Mouse (Mus musculus) midbrain, embryonic 15.5 days (tissue): ENCODE measurements around the gene Bsph1. TPM values are rescaled to one million over a fixed set of nuclear protein-coding genes. Genes with fewer than 3 reads are reported as not detected.
"Not testable (repeated sequence)": the region's sequence is repeated elsewhere in the genome, so short reads cannot be mapped to it uniquely, and the experiment has no call there.

Source experiments
- ATAC-seq: fragments of 200-750 bp; cut with Nextera tagmentation; replicated peaks from 2 replicates; pipeline ENCODE4 v1.8.0; 2017; ENCODE audit warnings: moderate TSS enrichment
- H3K27ac ChIP-seq: fragments of 300-500 bp; sonication (generic); 2 replicates; pipeline ENCODE4 v1.5.1; 2015; ENCODE audit warnings: mild to moderate bottlenecking, inconsistent platforms
- H3K27me3 ChIP-seq: fragments of 300-500 bp; sonication (generic); replicated peaks from 2 replicates; pipeline ENCODE4 v1.6.1; 2015; ENCODE audit warnings: inconsistent platforms
- H3K36me3 ChIP-seq: fragments of 300-500 bp; sonication (generic); replicated peaks from 2 replicates; pipeline ENCODE4 v1.6.1; 2015; ENCODE audit warnings: inconsistent platforms
- H3K4me1 ChIP-seq: fragments of 300-500 bp; sonication (generic); 2 replicates; pipeline ENCODE4 v1.6.1; 2015; ENCODE audit warnings: inconsistent platforms
- H3K4me2 ChIP-seq: fragments of 300-500 bp; sonication (generic); 2 replicates; pipeline ENCODE4 v1.6.1; 2015; ENCODE audit warnings: inconsistent platforms, mild to moderate bottlenecking, moderate library complexity
- H3K4me3 ChIP-seq: fragments of 300-500 bp; sonication (generic); 2 replicates; pipeline ENCODE4 v1.5.1; 2015; ENCODE audit warnings: mild to moderate bottlenecking, inconsistent platforms
- H3K9ac ChIP-seq: fragments of 300-500 bp; sonication (generic); 2 replicates; pipeline ENCODE4 v1.6.1; 2015; ENCODE audit warnings: mild to moderate bottlenecking, inconsistent platforms
- H3K9me3 ChIP-seq: fragments of 300-500 bp; sonication (generic); 2 replicates; pipeline ENCODE4 v1.6.1; 2016; ENCODE audit warnings: inconsistent platforms
- WGBS: fragments of 180-500 bp; shearing (Covaris S2); methylation state at CpG from one replicate; pipeline ENCODE4 v1.1.7; 2015; ENCODE audit warnings: mixed read lengths; 5-methylcytosine and 5-hydroxymethylcytosine counted together
- polyA plus RNA-seq: library from polyadenylated mRNA; unstranded; fragments of >200 nt; fragmentation: Nextera tagmentation; extraction: Ambion mirVana; gene quantifications from 2 replicates; pipeline ENCODE4 v1.2.1, GENCODE M21; 2015

The Bsph1 gene
- not detected in 2 replicates for polyA plus RNA-seq

DNA sequence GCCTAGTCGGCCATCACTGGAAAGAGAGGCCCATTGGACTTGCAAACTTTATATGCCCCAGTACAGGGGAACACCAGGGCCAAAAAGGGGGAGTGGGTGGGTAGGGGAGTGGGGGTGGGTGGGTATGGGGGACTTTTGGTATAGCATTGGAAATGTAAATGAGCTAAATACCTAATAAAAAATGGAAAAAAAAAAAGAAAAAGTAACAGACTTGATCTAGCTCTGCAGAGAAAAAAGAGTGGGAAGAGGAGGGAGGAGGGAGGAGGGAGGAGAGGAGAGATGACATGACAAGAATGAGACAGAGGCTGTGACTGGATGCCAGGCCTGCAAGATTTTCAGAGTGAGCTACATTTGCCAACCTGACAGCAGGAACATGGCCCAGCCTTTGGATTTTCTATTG is at the start of gene Bsph1:
Bsph1 (plus strand) TSS at position 301 of the 400 bp plus-strand sequence.
- ATAC-seq, H3K4me1 ChIP-seq, H3K4me2 ChIP-seq, H3K36me3 ChIP-seq, H3K9ac ChIP-seq, H3K4me3 ChIP-seq, H3K27me3 ChIP-seq, H3K27ac ChIP-seq: not testable (repeated sequence)
- 64% methylated on average over 1 of the region's 1 CpGs for WGBS
- H3K9me3 ChIP-seq = peaks cover 11% of the 10 kb centered on the region

DNA sequence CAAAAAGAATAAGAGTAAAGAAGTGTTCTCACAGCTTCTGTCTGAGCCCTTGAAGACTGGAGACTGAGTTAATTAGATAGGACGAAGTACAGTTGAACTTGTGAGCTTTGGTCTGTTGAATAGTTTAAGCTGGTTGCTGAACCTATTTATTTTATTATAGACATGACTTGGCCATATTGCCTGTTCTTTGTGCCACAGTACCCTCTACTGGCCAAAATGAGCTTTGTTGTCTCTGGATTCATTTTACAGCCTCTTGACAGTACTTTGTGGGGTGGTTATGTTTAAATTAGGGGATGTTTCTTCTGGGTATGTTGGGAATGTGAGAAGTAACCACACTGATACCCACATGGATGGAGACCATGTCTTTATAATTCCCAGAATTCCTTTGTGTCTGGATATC is 60.9 kb downstream of the Bsph1 start:
- Histone ChIP-seq H3K4me2 (no peak overlapping the region), H3K4me1 (no peaks in the 10 kb centered on the region), H3K27me3 (no peaks in the 10 kb centered on the region), H3K4me3 (no peak overlapping the region), H3K27ac (no peak overlapping the region), H3K9ac (no peak overlapping the region), H3K36me3 (no peaks in the 10 kb centered on the region), H3K9me3 (peaks cover 6% of the 10 kb centered on the region; the same call in 1 of the 2 replicates)
- ATAC-seq = no peak
- 66% methylated on average over 1 of the region's 1 CpGs for WGBS

Other genes with a start within 250 kb of the Bsph1 start
- not detected in 2 replicates for gene Vmn1r89, start 237.8 kb upstream of the Bsph1 start, polyA plus RNA-seq
- gene Lig1, start 173.6 kb upstream of the Bsph1 start, polyA plus RNA-seq = 34.6 and 36.8 TPM in 2 replicates
- 16.9 and 18.0 TPM in 2 replicates for gene Zswim9, start 172.1 kb upstream of the Bsph1 start, polyA plus RNA-seq
- 1.0 and 1.3 TPM in 2 replicates for gene Pla2g4c, start 126.2 kb upstream of the Bsph1 start, polyA plus RNA-seq
- 0.24 and 0.31 TPM in 2 replicates for gene Cabp5, start 52.7 kb upstream of the Bsph1 start, polyA plus RNA-seq
- not detected in 2 replicates for gene Bsph2, start 120.2 kb downstream of the Bsph1 start, polyA plus RNA-seq
- gene Sult2a5, start 173.1 kb downstream of the Bsph1 start, polyA plus RNA-seq = not detected in 2 replicates